Mouse (Mus musculus) urinary bladder, postnatal 14 days (tissue): Measurements from ENCODE around the gene Tbc1d8.

Experiments
- DNase-seq: peaks from one replicate; pipeline ENCODE4 v3.0.0; 2021; ENCODE audit warnings: low spot score

Tbc1d8 gene

DNA sequence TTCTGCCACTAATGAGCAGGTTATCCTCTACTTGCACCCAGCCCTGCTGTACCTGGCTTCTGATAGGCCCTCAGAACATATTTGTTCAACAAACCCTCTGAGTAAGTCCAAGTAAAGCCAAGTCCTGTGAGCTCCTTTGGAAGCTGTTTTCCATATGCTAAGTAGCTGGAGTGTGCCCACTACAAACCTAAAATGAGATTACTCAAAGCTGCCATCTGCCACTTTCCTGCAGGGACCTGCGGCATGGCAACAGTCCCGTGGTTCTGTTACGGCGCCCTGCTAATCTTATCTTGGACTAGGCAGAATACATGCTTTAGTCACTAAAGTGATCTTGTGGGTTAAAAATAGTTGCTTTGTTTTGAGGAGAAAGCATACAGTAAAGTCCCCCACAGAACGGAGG lies 32.4 kb downstream of the Tbc1d8 start:
- DNase-seq: no peak

DNA sequence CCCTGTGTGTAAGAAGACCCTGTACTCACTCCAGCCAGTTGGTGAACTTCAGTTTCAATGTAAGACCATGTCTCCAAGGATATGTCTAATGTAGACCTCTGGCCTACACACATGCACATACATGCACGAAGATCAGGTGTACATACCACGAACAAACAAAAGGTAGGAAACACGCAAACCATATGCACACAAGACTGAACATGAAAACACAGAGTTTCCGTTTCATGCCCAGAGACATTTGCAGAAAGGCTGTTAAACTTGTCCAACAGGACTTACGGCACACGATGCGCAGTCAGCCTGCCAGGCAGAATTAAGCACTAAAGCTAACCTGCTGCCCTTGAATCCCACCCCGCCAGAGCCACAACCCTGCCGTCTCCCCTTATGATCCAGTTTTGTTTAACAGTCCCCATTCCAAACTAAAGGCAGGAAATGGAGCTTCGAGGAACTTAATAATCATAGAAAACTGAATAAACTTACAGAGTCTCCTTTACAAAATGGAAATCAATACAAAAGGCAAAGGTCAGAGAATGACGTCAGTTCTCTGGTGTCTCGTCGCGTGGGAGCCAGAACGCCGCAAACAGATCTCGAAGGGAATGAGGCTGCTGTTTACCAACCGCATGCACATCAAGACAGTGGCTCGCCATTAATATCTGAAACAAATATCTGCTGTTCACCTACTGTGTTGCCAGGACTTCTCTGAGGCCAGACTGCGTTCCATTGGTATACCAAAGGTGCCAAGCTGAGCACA lies 33.1 kb downstream of the Tbc1d8 start:
- peak; percentile 59 for DNase-seq

DNA sequence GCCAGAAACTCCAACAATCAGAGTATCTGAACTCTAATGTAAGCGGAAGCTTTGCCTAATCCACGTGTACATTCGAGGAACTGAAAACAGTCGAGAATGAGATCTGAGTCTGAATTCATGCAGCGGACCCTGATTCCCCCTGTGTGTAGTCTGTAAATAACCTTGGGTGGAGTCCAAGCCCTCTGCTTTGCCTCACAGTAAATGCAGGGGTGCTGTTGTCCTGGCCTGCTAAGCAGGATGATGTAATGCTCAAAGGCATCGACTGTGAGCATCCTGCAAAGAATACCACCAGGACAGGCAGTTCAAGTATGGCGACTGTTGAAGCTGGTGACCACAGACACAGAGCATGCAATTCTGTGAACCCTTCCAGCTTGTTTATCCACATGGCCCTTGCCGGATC lies 34.8 kb downstream of the Tbc1d8 start:
- no peak for DNase-seq

- no peak for DNase-seq
Observed at GRCm38 (mm10) chr1:39441686-39442085, 36.9 kb downstream of the Tbc1d8 start.

- DNase-seq: no peak
Observed at GRCm38 (mm10) chr1:39439661-39440548, 38.6 kb downstream of the Tbc1d8 start.

DNA sequence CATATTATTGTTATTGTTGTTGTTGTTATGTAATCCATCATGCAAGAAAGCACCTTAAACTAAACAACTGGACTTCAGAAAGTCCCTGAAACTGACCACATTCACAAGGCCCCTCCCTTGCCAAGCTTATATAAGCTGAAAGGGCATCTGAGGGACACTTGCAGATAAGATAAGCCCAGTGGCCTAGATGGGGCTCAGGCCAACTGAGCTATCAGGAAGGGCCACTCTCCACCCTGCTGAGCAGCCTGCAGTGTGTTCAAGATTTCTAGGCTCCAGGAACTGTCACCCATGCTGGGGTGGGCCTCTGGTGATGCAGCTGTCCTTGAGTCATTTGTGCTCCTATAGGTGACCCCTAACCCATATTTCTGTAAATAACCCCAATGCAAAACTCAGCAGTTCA lies 39.9 kb downstream of the Tbc1d8 start:
- DNase-seq: no peak

- DNase-seq: no peak
Observed at GRCm38 (mm10) chr1:39434264-39434663, 44.3 kb downstream of the Tbc1d8 start.

DNA sequence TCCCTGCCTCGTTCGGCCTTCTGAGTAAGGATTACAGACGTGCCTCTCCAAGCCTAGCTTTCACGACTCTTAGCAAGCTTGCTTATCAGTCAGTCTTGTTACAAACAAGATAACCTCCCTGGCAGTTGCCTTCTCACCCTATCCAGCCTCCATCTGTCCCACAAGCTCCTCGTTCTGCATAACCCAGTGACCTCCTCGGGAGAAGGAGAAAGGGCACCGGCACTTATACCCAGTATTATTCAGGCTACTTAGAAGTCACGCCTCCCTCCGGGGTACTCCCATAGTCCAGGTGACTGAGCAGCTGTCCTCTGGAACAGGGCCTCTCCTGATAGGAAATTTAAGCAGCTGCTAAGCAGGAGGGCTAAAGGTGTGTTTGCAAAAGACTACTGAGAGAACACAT lies 48.5 kb downstream of the Tbc1d8 start:
- no peak for DNase-seq

GRCm38 (mm10) chr1:39429015-39429414 lies 49.5 kb downstream of the Tbc1d8 start:
- DNase-seq: no peak

GRCm38 (mm10) chr1:39428280-39428679 lies 50.3 kb downstream of the Tbc1d8 start:
- DNase-seq: no peak

DNA sequence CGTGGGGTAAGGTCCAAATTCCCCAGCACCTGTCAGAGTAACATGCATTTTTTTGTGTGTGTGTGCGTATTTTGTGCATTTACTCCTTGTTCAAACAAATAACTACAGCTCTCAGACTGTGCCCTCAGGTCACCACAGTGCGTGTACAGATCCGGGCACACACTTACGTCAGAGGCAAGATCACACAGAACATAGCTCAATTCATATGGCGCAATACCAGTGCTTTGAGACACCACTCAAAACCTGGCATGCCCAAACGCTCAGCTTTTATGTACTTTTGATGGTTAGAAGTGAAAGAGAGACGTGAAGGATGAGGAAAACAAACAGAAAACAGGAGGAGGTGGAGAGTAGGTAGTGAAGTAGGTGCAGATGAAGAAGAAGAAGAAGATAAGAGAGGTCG lies 53.1 kb downstream of the Tbc1d8 start:
- no peak for DNase-seq

DNA sequence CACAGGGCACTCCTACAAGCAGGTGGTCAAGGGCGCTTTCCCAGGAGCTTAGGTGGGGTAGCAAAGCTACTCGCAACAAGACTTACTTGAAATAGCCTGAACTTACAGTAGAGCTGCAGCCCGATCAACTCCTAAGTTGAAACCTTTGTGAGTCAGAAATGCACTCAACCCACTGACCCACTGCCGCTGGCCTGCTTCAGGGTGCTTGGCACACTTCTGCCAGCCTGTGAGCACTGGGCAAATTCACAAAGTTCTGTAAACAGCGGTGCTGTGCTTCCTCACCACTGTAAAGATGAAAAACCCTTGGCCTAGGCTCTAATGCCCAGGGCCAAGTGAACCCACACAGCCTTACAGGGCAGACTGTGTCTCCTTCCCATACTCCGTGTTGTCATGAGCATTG lies 57.6 kb downstream of the Tbc1d8 start:
- DNase-seq: no peak

- no peak for DNase-seq
Observed at GRCm38 (mm10) chr1:39418852-39419251, 59.7 kb downstream of the Tbc1d8 start.

- DNase-seq: peak; percentile 54
Observed at GRCm38 (mm10) chr1:39417817-39418216, 60.7 kb downstream of the Tbc1d8 start.

DNA sequence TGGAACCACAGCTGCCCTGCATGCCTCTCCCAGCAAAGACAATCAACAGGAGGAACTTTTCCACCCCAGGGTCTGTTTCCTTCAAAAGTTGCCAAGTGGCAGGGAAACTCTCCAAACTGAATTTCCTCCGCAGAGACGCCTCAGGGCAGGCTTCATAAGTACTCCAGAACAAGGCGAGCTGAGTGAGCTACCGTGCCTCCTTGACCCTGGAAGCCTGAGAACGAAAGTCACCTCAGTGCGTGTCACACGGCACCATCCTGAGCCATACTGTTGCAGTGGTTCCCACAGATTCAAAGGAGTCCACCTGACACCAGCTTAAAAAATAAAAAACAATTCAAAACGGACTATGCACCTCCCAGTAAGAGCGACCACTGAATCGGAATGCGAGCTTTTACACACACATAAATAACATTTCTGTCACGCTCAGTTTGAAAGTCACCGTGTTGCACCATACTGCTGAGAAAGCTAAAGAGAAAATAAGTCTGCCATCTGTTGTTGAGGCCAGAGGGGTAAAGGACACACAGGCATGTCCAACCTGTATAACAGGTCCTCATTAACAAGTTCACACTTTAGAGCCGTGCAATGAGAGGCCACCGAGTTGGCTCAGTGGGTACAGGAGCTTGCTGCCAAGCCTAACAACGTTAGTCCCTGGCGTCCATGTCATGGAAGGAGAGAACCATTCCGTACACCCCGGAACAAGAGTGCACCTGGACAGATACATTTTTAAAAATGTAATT lies 68.3 kb downstream of the Tbc1d8 start:
- DNase-seq: peak; percentile 49

- no peak for DNase-seq
Observed at GRCm38 (mm10) chr1:39408668-39409067, 69.9 kb downstream of the Tbc1d8 start.

DNA sequence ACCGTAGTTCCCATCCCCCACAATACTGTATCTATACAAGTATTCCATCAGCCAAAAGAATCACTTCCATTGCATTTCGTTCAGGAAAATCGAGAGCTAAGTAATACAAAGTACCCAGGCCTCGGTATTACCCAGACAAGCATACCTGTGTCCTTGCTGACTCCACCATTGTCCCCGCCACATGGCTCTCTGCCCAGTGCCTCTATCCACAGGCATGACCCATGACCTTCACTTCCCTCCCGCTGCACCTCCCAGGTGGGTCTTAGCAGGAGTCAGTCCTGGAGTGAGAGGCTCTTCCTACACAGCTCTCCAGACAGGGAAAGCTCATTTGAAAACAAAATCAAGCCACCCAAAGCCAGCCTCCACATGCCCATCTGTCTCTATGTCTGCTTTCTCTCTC lies 70.4 kb downstream of the Tbc1d8 start:
- DNase-seq: no peak

- no peak for DNase-seq
Observed at GRCm38 (mm10) chr1:39407108-39407507, 71.4 kb downstream of the Tbc1d8 start.

DNA sequence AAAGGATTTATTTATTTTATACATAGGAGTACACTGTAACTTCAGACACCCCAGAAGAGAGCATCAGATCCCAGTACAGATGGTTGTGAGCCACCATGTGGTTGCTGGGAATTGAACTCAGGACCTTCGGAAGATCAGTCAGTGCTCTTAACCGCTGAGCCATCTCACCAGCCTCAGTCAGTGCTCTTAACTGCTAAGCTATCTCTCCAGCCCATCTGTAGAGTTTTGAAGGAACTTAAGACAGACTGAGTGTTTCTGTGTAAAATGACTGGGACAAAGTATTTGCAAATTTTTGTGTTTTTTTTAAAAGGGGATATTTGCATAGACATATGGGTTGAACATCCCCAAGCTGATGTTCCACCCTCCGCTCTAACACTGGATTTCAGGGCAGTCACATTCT lies 78.4 kb downstream of the Tbc1d8 start:
- no peak for DNase-seq

DNA sequence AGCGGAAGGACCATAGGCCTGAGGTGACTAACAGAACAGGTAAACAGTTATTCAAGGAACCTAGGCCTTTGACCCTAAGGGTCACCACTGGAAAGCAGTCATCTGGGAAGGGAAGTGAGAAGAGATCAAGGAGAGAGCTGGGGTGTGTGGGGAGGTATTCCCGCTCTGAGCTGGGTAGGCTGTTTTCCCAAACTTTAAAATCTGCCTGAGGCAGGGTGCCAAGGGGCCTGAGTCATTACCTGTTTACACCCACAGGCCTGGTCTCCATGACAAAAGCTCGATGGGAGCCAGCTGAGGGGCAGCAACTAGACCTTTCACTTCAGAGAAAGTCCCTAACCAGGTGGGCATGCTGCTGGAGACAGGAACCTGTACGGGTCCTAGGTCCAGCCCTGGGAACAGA lies 79.3 kb downstream of the Tbc1d8 start:
- peak; percentile 74 for DNase-seq

GRCm38 (mm10) chr1:39398284-39398683 lies 80.3 kb downstream of the Tbc1d8 start:
- no peak for DNase-seq

DNA sequence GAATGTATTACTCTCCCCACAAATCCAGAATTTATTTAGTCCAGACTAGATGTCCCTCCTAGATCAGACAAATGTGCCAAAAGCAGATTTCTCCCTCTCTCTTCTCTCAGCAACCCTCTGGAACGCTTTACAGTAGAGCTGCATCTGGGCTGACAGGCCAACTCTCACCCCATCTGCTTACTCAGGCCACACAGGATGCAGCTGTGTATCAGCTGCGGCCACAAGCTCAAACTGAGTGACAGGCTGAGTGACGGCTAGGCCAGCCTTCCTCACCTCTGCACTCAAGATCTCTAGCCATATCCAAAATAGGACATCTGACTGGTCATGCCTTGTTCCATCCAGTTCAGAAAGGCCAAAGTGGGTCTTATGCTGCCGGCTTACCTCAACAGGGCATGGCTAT lies 82.2 kb downstream of the Tbc1d8 start:
- DNase-seq: no peak

- no peak for DNase-seq
Observed at GRCm38 (mm10) chr1:39394650-39395049, 83.9 kb downstream of the Tbc1d8 start.
